Mouse (Mus musculus): ENCODE results near the gene Rad51b.

GRCm38 (mm10) chr12:79814312-79815091 lies 517.4 kb downstream of the Rad51b start:
- TF ChIP-seq CTCF (IDR thresholded peaks at IDR 0.05; ENCODE audit: low read depth, low read length) (no peak), POLR2A (IDR thresholded peaks at IDR 0.05; ENCODE audit: insufficient read depth, low read length) (no peak)
